Mouse (Mus musculus): ENCODE results near the gene Tmem214. TPM values are rescaled to one million over a fixed set of nuclear protein-coding genes. Genes with fewer than 3 reads are reported as not detected.

The Tmem214 gene
- polyA plus RNA-seq, 1 experiment from 2014 or later: 56.2 TPM

DNA sequence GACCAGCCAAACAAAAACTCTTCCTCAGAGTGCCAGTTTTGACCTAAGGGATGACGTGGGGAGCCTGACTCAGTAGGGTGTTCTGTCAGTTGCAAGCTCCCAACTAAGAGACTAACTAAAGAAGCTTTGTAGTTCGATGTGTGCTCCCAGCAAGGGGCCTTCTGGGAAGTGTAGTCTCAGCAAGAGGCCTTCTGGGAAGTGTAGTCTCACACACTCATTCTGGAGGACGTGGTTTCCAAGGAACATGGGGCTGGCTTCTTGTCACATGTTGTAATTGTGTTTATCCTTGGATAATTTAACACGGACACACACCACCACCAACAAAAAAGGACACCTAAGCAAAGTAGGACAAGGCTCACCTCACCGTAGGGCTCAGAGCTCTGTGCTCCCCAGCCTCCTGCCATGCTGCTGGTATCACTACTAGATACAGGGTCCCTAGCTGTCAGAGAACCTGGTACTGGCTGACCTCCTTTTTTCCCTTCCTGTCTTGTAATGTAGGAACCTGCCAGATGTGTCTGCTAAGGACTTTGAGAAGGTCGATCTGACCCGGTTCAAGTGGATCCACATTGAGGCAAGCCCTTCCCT lies 60.2 kb downstream of the Tmem214 start:
- 46% methylated on average over 7 of the region's 7 CpGs for WGBS (ENCODE audit: insufficient replicate concordance)
- Histone ChIP-seq H3K27me3 (replicated peaks) (no peaks in the 10 kb centered on the region), H3K9me3 (replicated peaks) (no peaks in the 10 kb centered on the region), H3K36me3 (peaks cover 9% of the 10 kb centered on the region), H3K27ac (no peak overlapping the region), H3K9ac (no peak overlapping the region), H3K4me1 (peaks cover 13% of the 10 kb centered on the region), H3K4me2 (0 out of 2 replicates have a peak overlapping the region, but pooled peaks have one; percentile 4), H3K4me3 (no peak overlapping the region)
- no peak for ATAC-seq

Other genes with a start within 250 kb of the Tmem214 start
- 10.3 and 12.1 TPM in 2 replicates for gene Slc35f6, start 220.1 kb upstream of the Tmem214 start, polyA plus RNA-seq (2016; fragmentation: Nextera tagmentation; extraction: Ambion mirVana)
- gene Cenpa, start 201.2 kb upstream of the Tmem214 start, polyA plus RNA-seq (2016; fragmentation: Nextera tagmentation; extraction: Ambion mirVana): 259 and 265 TPM in 2 replicates
- gene Dpysl5, start 156.4 kb upstream of the Tmem214 start, polyA plus RNA-seq (2016; fragmentation: Nextera tagmentation; extraction: Ambion mirVana): 0.20 and 0.36 TPM in 2 replicates
- gene Mapre3, start 53.4 kb upstream of the Tmem214 start, polyA plus RNA-seq (2016; fragmentation: Nextera tagmentation; extraction: Ambion mirVana): 3.0 and 3.4 TPM in 2 replicates
- gene Agbl5, start 20.7 kb downstream of the Tmem214 start, polyA plus RNA-seq (2016; fragmentation: Nextera tagmentation; extraction: Ambion mirVana): 7.0 and 7.2 TPM in 2 replicates
- gene Ost4, start 39.8 kb downstream of the Tmem214 start, polyA plus RNA-seq (2016; fragmentation: Nextera tagmentation; extraction: Ambion mirVana): 374 and 383 TPM in 2 replicates
- gene Emilin1, start 45.4 kb downstream of the Tmem214 start, polyA plus RNA-seq (2016; fragmentation: Nextera tagmentation; extraction: Ambion mirVana): 70.0 and 73.6 TPM in 2 replicates
- gene Khk, start 53.4 kb downstream of the Tmem214 start, polyA plus RNA-seq (2016; fragmentation: Nextera tagmentation; extraction: Ambion mirVana): 33.6 and 36.3 TPM in 2 replicates
- gene Cgref1, start 77.6 kb downstream of the Tmem214 start, polyA plus RNA-seq (2016; fragmentation: Nextera tagmentation; extraction: Ambion mirVana): 4.2 and 5.1 TPM in 2 replicates
- gene Preb, start 92.3 kb downstream of the Tmem214 start, polyA plus RNA-seq (2016; fragmentation: Nextera tagmentation; extraction: Ambion mirVana): 110 and 111 TPM in 2 replicates
- 0.06 and 0.08 TPM in 2 replicates for gene Tcf23, start 100.7 kb downstream of the Tmem214 start, polyA plus RNA-seq (2016; fragmentation: Nextera tagmentation; extraction: Ambion mirVana)
- gene Atraid, start 180.3 kb downstream of the Tmem214 start, polyA plus RNA-seq (2016; fragmentation: Nextera tagmentation; extraction: Ambion mirVana): 47.4 and 54.5 TPM in 2 replicates
- gene Slc5a6, start 180.9 kb downstream of the Tmem214 start, polyA plus RNA-seq (2016; fragmentation: Nextera tagmentation; extraction: Ambion mirVana): 6.9 and 7.0 TPM in 2 replicates
- 43.6 and 44.5 TPM in 2 replicates for gene Cad, start 186.8 kb downstream of the Tmem214 start, polyA plus RNA-seq (2016; fragmentation: Nextera tagmentation; extraction: Ambion mirVana)
- not detected in 2 replicates for gene Dnajc5g, start 238.3 kb downstream of the Tmem214 start, polyA plus RNA-seq (2016; fragmentation: Nextera tagmentation; extraction: Ambion mirVana)
- 0.26 and 0.48 TPM in 2 replicates for gene Slc30a3, start 240.2 kb downstream of the Tmem214 start, polyA plus RNA-seq (2016; fragmentation: Nextera tagmentation; extraction: Ambion mirVana)
- 0.12 TPM in 1 of 2 replicates, not detected in the other for gene Trim54, start 248.7 kb downstream of the Tmem214 start, polyA plus RNA-seq (2016; fragmentation: Nextera tagmentation; extraction: Ambion mirVana)